Mouse (Mus musculus): ENCODE measurements at regions not wholly inside any gene's neighbourhood (a gene's known extent, or its start where the extent isn't known, plus 50 kb on each side); places are given as distances from the start of the nearest gene placed in this dataset.

DNA sequence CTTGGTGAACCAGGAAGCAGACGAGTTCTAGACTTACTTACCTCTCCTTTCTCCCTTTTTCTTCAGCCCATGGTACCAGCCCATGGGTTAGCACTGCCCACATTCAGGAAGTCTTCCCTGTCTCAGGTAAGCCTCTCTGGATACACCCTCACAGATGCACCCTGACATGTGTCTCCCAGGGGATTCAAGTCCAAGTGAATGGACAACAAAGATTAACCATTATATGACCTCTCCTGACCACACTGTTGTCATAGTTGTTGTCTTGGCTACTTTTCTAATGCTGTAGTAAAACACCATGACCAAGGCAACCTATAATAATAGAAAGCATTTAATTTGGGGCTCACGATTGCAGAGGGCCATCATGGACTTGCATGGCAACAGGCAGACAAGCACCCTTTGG lies 98.8 kb upstream of the Vash1 start:
- H3K36me3 ChIP-seq: no peaks in the 10 kb centered on the region
- H3K9me3 ChIP-seq (replicated peaks): no peaks in the 10 kb centered on the region
- no peak overlapping the region for H3K4me3 ChIP-seq
- no peak overlapping the region for H3K27ac ChIP-seq (replicated peaks)
- DNase-seq (ENCODE audit: low spot score): no peak
- WGBS: 80% methylated on average over 2 of the region's 2 CpGs
- H3K27me3 ChIP-seq (ENCODE audit: low read depth, poor library complexity, severe bottlenecking): no peaks in the 10 kb centered on the region
- H3K4me1 ChIP-seq: no peaks in the 10 kb centered on the region

DNA sequence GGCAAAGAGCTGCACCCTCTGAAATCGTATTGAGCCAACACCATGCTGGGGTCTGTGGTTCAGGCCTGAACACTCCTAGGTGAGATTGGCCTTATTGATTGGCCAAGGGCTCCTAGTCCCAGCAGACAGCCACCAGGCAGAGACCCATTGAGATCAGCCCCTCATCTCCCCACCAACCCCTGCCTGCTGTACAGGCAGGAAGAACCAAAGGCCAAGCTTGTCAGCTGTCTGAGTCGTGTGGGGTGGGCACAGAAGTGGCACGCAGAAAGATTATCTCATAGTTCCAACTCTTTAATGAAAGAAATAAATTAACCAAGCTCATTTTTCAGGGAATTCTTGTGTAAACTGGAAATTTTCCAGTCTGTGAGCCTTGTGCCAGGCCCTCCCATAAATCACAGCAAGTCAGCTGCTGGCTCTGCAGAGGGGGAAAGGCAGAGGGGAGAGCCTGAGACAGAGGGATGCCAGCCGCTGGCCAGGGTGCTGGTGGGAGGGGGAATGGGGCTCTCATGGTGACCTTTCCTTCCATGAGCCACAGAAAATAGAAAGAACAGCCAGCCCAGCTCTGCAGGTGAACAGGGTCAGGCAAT lies 98.3 kb upstream of the Vash1 start:
- no peaks in the 10 kb centered on the region for H3K4me1 ChIP-seq
- WGBS: 76% methylated on average over 4 of the region's 4 CpGs
- no peak overlapping the region for H3K27ac ChIP-seq (replicated peaks)
- no peaks in the 10 kb centered on the region for H3K36me3 ChIP-seq
- H3K4me3 ChIP-seq: no peak overlapping the region
- no peaks in the 10 kb centered on the region for H3K9me3 ChIP-seq (replicated peaks)
- H3K27me3 ChIP-seq (ENCODE audit: low read depth, poor library complexity, severe bottlenecking): no peaks in the 10 kb centered on the region
- no peak for DNase-seq (ENCODE audit: low spot score)

DNA sequence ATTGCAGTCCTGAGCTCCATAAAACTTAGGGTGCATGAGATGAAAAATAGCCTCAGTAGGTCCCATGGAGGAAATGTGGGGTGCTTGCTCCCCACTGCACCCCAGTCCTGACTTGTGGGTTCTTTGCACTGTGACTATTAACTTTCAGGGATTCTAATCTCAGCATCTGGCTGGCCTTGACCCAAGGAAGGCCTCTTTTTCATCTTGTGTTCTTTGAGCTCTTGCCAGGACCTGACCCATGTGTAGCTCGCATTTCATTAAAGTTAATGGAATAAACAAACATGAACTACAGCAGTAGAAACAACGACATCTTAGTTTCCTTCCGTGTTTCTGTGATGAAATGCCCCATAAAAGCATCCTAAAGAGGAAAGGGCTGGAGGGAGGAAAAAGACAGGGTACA lies 96.4 kb upstream of the Vash1 start:
- Histone ChIP-seq H3K4me3 (no peak overlapping the region), H3K27me3 (ENCODE audit: low read depth, poor library complexity, severe bottlenecking) (no peaks in the 10 kb centered on the region), H3K4me1 (no peaks in the 10 kb centered on the region), H3K36me3 (no peaks in the 10 kb centered on the region), H3K9me3 (replicated peaks) (no peaks in the 10 kb centered on the region), H3K27ac (replicated peaks) (no peak overlapping the region)
- 86% methylated on average over 3 of the region's 3 CpGs for WGBS
- DNase-seq (ENCODE audit: low spot score): no peak

DNA sequence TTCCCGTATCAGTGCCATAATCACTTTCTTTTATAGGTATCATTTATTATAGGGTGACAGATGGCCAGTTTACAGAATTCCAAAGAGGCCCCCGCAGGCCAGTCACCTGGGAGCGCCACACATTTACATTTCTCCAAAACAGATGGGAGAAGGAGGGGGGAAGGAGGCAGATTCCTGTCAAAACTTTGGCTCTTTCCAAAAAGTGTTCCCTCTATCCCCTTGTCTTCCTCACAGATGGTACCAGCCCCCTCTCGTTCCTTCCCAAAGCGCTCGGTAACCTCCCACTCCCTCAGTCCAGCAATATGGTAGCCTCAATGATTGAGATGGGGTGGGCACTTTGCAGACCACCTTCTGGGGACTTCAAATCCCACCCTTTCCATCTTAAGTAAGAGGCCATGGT lies 90.5 kb upstream of the Vash1 start:
- H3K36me3 ChIP-seq: no peaks in the 10 kb centered on the region
- H3K9me3 ChIP-seq (replicated peaks): no peaks in the 10 kb centered on the region
- H3K27me3 ChIP-seq (ENCODE audit: low read depth, poor library complexity, severe bottlenecking): no peaks in the 10 kb centered on the region
- WGBS: 90% methylated on average over 6 of the region's 6 CpGs
- no peak overlapping the region for H3K27ac ChIP-seq (replicated peaks)
- H3K4me1 ChIP-seq: no peaks in the 10 kb centered on the region
- no peak overlapping the region for H3K4me3 ChIP-seq
- DNase-seq (ENCODE audit: low spot score): no peak

DNA sequence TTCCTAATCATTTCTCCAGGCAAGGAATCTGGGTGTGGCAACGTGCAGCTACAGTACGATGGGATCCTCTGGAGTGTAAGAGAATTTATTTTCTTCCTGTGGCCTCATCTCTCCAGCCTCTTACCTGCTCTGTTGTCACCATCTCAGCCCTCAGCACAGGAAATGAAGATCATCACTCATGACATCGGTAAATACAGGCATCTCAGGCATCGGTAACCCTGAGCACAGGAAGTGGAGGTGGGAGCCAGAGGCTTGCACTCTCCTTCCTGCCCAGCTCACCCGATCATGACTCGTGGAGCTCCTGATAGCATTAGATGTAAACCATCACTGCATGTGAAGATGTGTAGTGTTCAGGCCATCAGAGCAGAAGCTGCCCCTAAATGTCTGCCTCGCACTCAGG lies 86.0 kb upstream of the Vash1 start:
- no peaks in the 10 kb centered on the region for H3K27me3 ChIP-seq (ENCODE audit: low read depth, poor library complexity, severe bottlenecking)
- no peaks in the 10 kb centered on the region for H3K36me3 ChIP-seq
- 90% methylated on average over 7 of the region's 7 CpGs for WGBS
- no peak overlapping the region for H3K4me3 ChIP-seq
- no peak overlapping the region for H3K27ac ChIP-seq (replicated peaks)
- no peak for DNase-seq (ENCODE audit: low spot score)
- H3K4me1 ChIP-seq: no peaks in the 10 kb centered on the region
- H3K9me3 ChIP-seq (replicated peaks): no peaks in the 10 kb centered on the region

DNA sequence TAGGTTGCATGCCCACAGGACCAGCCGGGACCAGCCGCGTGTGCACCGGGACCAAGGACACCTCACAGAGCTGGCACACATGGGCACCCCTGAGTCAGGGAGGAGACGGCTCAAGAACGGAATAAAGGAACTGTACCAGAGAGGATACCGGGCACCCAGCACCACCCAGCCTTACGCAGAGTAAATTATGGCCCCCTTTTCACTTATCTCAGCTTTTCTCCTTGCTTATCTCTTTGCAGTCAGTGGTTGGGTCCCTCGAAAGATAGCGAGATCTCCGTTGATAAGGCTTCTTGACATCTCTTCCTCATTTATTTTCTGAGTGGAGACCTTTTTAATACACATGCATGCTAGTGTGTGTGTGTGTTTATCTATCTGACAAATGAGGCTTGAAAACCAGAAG lies 83.9 kb upstream of the Vash1 start:
- no peak overlapping the region for H3K27ac ChIP-seq (replicated peaks)
- H3K4me1 ChIP-seq: no peaks in the 10 kb centered on the region
- H3K27me3 ChIP-seq (ENCODE audit: low read depth, poor library complexity, severe bottlenecking): no peaks in the 10 kb centered on the region
- no peak for DNase-seq (ENCODE audit: low spot score)
- H3K9me3 ChIP-seq (replicated peaks): no peaks in the 10 kb centered on the region
- H3K4me3 ChIP-seq: no peak overlapping the region
- 93% methylated on average over 11 of the region's 11 CpGs for WGBS
- H3K36me3 ChIP-seq: no peaks in the 10 kb centered on the region

DNA sequence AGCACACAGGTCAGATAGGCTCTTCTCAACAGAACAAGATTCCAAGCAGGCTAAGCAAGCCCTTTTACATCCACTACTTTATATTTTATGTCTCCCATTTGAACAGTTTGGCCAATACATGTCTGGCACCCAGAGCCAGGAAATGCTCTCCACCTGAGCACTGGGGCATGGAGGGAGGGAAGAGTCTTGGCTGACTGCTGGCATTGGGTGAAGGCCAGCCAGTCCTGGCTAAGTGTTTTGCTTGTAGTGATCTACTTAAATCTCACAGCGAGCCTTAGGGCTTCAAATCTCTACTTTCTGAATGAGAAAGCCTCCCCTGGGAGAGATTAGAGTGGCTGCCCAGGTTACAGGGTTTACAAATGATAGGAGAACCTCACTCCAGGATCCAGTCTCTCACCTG lies 78.5 kb upstream of the Vash1 start:
- WGBS: 32% methylated on average over 1 of the region's 1 CpGs

DNA sequence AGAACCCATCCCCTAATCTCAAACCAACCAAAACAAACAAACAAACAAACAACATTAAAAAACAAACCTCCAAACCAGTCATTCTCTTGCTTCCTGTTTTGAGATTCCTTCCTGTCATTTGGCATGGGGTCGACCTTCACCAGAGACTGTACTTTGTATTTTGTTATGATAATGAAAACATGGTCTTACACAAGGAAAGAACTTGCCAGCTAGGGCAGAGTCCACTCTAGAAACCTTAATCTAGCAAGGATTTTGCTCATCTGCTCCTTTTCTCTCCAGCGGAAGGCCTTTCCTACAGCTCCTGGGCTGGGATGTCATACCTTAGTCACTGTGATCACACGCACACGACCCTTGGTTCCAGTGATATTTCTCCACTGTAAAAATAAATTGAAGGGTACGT lies 75.0 kb upstream of the Vash1 start:
- Histone ChIP-seq H3K4me3 (no peak overlapping the region), H3K36me3 (no peaks in the 10 kb centered on the region), H3K27me3 (ENCODE audit: low read depth, poor library complexity, severe bottlenecking) (no peaks in the 10 kb centered on the region), H3K9me3 (replicated peaks) (no peaks in the 10 kb centered on the region), H3K4me1 (no peaks in the 10 kb centered on the region; the same call in 1 of the 2 replicates), H3K27ac (replicated peaks) (no peak overlapping the region)
- no peak for DNase-seq (ENCODE audit: low spot score)
- WGBS: 94% methylated on average over 5 of the region's 5 CpGs

More for the DNA sequence above, 78.5 kb upstream of the Vash1 start:
- no peak for DNase-seq (ENCODE audit: low spot score)
- H3K4me3 ChIP-seq: no peak overlapping the region
- no peak overlapping the region for H3K27ac ChIP-seq (replicated peaks)
- no peaks in the 10 kb centered on the region for H3K27me3 ChIP-seq (ENCODE audit: low read depth, poor library complexity, severe bottlenecking)
- H3K36me3 ChIP-seq: no peaks in the 10 kb centered on the region
- no peaks in the 10 kb centered on the region; the same call in 1 of the 2 replicates for H3K4me1 ChIP-seq
- no peaks in the 10 kb centered on the region for H3K9me3 ChIP-seq (replicated peaks)

DNA sequence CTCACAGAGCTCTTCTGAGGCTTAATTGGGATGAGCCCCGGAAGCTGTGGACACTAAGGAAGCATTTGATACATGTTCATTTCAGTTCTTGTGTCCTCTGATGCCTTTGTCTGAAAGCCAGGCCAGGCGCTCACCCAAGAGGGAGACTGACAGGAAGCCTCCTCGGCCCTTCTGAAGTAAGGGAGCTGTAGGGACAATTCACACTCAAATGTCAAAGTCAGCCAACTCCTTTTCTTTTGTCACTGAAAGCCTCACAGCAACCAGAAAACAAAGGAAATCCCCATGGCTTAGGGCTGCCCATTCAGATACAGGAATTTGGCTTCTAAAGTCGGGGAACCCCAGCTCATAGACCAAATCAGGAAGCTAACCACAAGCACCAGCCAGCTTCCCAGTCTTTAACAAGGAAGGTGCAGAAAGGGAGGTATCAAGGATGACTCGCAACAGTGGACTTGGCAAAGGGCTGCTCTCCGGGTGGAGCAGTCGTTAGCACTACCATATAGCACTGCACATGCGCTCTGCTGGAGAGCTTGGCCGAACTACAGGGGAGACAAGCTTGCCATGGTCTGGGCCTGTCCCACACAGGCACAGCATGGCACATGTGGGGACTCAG lies 66.0 kb upstream of the Vash1 start:
- Histone ChIP-seq H3K27me3 (ENCODE audit: low read depth, poor library complexity, severe bottlenecking) (no peaks in the 10 kb centered on the region), H3K4me3 (no peak overlapping the region), H3K27ac (replicated peaks) (peak overlapping the region; percentile 55; the same call in 1 of the 2 replicates), H3K36me3 (no peaks in the 10 kb centered on the region), H3K9me3 (replicated peaks) (no peaks in the 10 kb centered on the region), H3K4me1 (peaks cover 12% of the 10 kb centered on the region)
- WGBS: 59% methylated on average over 9 of the region's 9 CpGs
- DNase-seq (ENCODE audit: low spot score): no peak

DNA sequence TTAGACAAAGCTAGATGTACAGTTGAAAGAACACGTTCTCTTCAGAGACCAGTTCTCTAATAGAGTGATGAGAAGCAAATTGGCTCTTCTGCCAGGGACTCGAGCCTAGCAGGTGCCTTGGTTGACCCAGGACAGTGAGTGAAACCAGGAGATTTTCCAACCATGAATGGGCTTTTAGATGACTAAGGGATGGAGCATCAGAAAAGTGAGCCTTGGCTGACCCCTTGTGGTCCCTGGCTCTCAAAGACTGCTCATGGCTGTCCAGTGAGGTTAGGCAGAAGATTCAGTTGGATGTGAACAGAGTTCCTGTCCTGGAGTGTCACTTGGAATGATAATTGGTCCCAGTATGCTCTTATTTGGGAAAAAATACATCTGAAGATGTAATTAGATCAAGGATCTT lies 64.3 kb upstream of the Vash1 start:
- 45% methylated on average over 2 of the region's 2 CpGs for WGBS
- DNase-seq (ENCODE audit: low spot score): peak; percentile 32

DNA sequence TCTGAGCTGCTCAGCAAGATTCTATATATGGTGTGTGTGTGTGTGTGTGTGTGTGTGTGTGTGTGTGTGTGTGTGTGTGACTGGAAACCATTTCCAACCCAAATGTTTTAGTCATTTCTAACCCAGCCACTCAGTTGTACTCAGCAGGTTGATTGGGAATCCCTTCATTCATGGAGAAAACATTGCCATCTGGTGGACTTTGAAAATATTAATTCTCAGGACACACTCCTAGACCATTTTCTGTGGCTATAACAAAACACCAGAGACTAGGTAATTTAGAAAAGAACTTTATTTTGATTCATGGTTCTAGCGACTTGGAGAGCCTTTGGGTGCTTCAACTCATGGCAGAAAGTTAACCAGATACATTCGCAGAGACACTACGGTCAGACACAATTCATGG lies 62.2 kb upstream of the Vash1 start:
- Histone ChIP-seq H3K36me3 (no peaks in the 10 kb centered on the region), H3K27ac (replicated peaks) (no peak overlapping the region), H3K4me3 (no peak overlapping the region), H3K9me3 (replicated peaks) (no peaks in the 10 kb centered on the region), H3K4me1 (peaks cover 12% of the 10 kb centered on the region), H3K27me3 (ENCODE audit: low read depth, poor library complexity, severe bottlenecking) (no peaks in the 10 kb centered on the region)
- WGBS: 83% methylated on average over 3 of the region's 3 CpGs
- DNase-seq (ENCODE audit: low spot score): no peak

More for the DNA sequence above, 64.3 kb upstream of the Vash1 start:
- no peaks in the 10 kb centered on the region for H3K36me3 ChIP-seq
- H3K9me3 ChIP-seq (replicated peaks): no peaks in the 10 kb centered on the region
- no peaks in the 10 kb centered on the region for H3K27me3 ChIP-seq (ENCODE audit: low read depth, poor library complexity, severe bottlenecking)
- H3K4me3 ChIP-seq: no peak overlapping the region
- H3K27ac ChIP-seq (replicated peaks): no peak overlapping the region
- peaks cover 12% of the 10 kb centered on the region for H3K4me1 ChIP-seq

DNA sequence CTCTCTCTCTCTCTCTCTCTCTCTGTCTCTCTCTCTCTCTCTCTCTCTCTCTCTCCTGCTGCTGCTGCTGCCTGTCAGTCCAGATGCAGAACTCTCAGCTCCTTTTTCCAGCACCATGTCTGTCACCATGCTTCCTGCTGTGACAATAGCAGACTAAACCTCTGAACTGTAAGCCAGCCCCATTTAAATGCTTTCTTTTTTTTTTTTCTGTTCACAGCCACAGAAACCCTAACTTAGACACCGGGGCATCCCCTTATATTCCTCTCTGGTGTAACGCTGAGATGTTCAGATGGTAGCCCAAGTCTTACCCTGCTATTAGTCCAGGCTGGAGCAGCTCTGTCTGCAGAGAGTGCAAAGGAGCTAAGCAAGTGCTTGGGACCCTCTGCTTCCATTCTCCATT lies 54.3 kb upstream of the Vash1 start:
- Histone ChIP-seq H3K27me3 (ENCODE audit: low read depth, poor library complexity, severe bottlenecking) (no peaks in the 10 kb centered on the region), H3K4me3 (no peak overlapping the region), H3K4me1 (no peaks in the 10 kb centered on the region), H3K36me3 (no peaks in the 10 kb centered on the region), H3K27ac (replicated peaks) (no peak overlapping the region), H3K9me3 (replicated peaks) (no peaks in the 10 kb centered on the region)
- WGBS: 80% methylated on average over 2 of the region's 2 CpGs
- DNase-seq (ENCODE audit: low spot score): no peak

DNA sequence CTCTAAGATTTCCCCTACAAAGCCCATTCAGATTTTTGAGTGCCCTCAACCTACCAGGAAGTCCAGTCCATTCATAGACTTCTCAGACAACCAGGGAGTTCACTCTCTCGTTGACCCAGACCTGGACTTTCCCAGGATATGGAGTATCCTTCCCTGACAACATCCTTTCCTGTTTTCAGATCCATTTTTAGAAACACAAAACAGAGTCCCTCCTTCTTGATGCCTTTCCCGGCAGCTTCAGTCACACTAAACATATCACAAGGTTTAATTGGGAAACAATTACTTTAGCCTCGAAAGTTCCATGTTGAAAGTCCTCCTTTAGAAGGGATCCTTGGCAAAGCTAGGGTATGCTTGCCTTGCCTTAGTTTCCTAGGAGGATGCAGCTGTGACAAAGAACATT lies 51.8 kb upstream of the Vash1 start:
- no peaks in the 10 kb centered on the region for H3K27me3 ChIP-seq (ENCODE audit: low read depth, poor library complexity, severe bottlenecking)
- DNase-seq (ENCODE audit: low spot score): no peak
- H3K4me3 ChIP-seq: no peak overlapping the region
- no peaks in the 10 kb centered on the region for H3K9me3 ChIP-seq (replicated peaks)
- WGBS: 74% methylated on average over 3 of the region's 3 CpGs
- H3K4me1 ChIP-seq: no peaks in the 10 kb centered on the region
- H3K36me3 ChIP-seq: no peaks in the 10 kb centered on the region
- no peak overlapping the region for H3K27ac ChIP-seq (replicated peaks)
